Mouse (Mus musculus): ENCODE data around the gene Chn2.

The Chn2 gene

GRCm38 (mm10) chr6:54278613-54279012, 239.3 kb downstream of the Chn2 start:
- no peak for DNase-seq (ENCODE audit: low spot score in 2 of 2)

- no peak for DNase-seq (ENCODE audit: low spot score in 2 of 2)
Measured at GRCm38 (mm10) chr6:54279391-54279790, 240.0 kb downstream of the Chn2 start.

GRCm38 (mm10) chr6:54280248-54280647, 240.9 kb downstream of the Chn2 start:
- DNase-seq (ENCODE audit: low spot score in 2 of 2), result no peak

- DNase-seq (ENCODE audit: low spot score in 2 of 2), result no peak
Measured at GRCm38 (mm10) chr6:54283299-54283698, 243.9 kb downstream of the Chn2 start.

GRCm38 (mm10) chr6:54284167-54284711, 244.9 kb downstream of the Chn2 start:
- DNase-seq (ENCODE audit: low spot score in 2 of 2), result no peak

- DNase-seq (ENCODE audit: low spot score in 2 of 2), result no peak
Measured at GRCm38 (mm10) chr6:54286813-54287212, 247.5 kb downstream of the Chn2 start.

GRCm38 (mm10) chr6:54289774-54290500, 250.6 kb downstream of the Chn2 start:
- DNase-seq (ENCODE audit: low spot score in 2 of 2), result no peak

- no peak for DNase-seq (ENCODE audit: low spot score in 2 of 2)
Measured at GRCm38 (mm10) chr6:54297231-54297630, 257.9 kb downstream of the Chn2 start.

- DNase-seq (ENCODE audit: low spot score in 2 of 2), result no peak
Measured at GRCm38 (mm10) chr6:54299417-54299816, 260.1 kb downstream of the Chn2 start.

GRCm38 (mm10) chr6:54305777-54306176, 266.4 kb downstream of the Chn2 start:
- no peak for DNase-seq (ENCODE audit: low spot score in 2 of 2)

GRCm38 (mm10) chr6:54313071-54313470, 273.7 kb downstream of the Chn2 start:
- DNase-seq (ENCODE audit: low spot score in 2 of 2), result no peak

- DNase-seq (ENCODE audit: low spot score in 2 of 2), result no peak
Measured at GRCm38 (mm10) chr6:54318618-54319017, 279.3 kb downstream of the Chn2 start.

GRCm38 (mm10) chr6:54319198-54319597, 279.8 kb downstream of the Chn2 start:
- DNase-seq (ENCODE audit: low spot score in 2 of 2), result no peak

GRCm38 (mm10) chr6:54320236-54320635, 280.9 kb downstream of the Chn2 start:
- DNase-seq (ENCODE audit: low spot score in 2 of 2), result no peak

GRCm38 (mm10) chr6:54325246-54325885, 286.0 kb downstream of the Chn2 start, which contains the start of gene Prr15:
Prr15 (plus strand) TSS chr6:54325835.
- no peak for DNase-seq (ENCODE audit: low spot score in 2 of 2)

GRCm38 (mm10) chr6:54326671-54327625, 287.6 kb downstream of the Chn2 start:
- peak in 1 of 2 experiments; percentile 21 for DNase-seq (ENCODE audit: low spot score in 2 of 2)

- peak; percentile 8 to 22 for DNase-seq (ENCODE audit: low spot score in 2 of 2)
Measured at GRCm38 (mm10) chr6:54327626-54328003, 288.3 kb downstream of the Chn2 start.

- DNase-seq (ENCODE audit: low spot score in 2 of 2), result no peak
Measured at GRCm38 (mm10) chr6:54328783-54329182, 289.4 kb downstream of the Chn2 start.

- DNase-seq (ENCODE audit: low spot score in 2 of 2), result no peak
Measured at GRCm38 (mm10) chr6:54329598-54329997, 290.2 kb downstream of the Chn2 start.

GRCm38 (mm10) chr6:54330166-54330565, 290.8 kb downstream of the Chn2 start:
- DNase-seq (ENCODE audit: low spot score in 2 of 2), result no peak

- no peak for DNase-seq (ENCODE audit: low spot score in 2 of 2)
Measured at GRCm38 (mm10) chr6:54331765-54332164, 292.4 kb downstream of the Chn2 start.

- no peak for DNase-seq (ENCODE audit: low spot score in 2 of 2)
Measured at GRCm38 (mm10) chr6:54332203-54332602, 292.8 kb downstream of the Chn2 start.
